Mouse (Mus musculus) intestine, postnatal 0 days (tissue): ENCODE measurements around the gene Cbx3. TPM values are rescaled to one million over a fixed set of nuclear protein-coding genes. Genes with fewer than 3 reads are reported as not detected.
A peak's percentile ranks its signal among the peaks of the same experiment; 100 is the strongest.

Experiments used
- ATAC-seq: fragments of 200-750 bp; cut with Nextera tagmentation; 2 replicates; pipeline ENCODE4 v1.8.0; 2017; ENCODE audit warnings: mild to moderate bottlenecking, moderate TSS enrichment, moderate library complexity
- H3K27ac ChIP-seq: fragments of 300-500 bp; sonication (generic); 2 replicates; pipeline ENCODE4 v1.5.1; 2014; ENCODE audit warnings: mild to moderate bottlenecking, low read depth, low read length, moderate library complexity
- H3K27me3 ChIP-seq: fragments of 300-500 bp; sonication (generic); replicated peaks from 2 replicates; pipeline ENCODE4 v1.6.1; 2014; ENCODE audit warnings: low read length, mixed read lengths; ENCODE audit not compliant: control insufficient read depth, insufficient read depth
- H3K36me3 ChIP-seq: fragments of 300-500 bp; sonication (generic); 2 replicates; pipeline ENCODE4 v1.6.1; 2014; ENCODE audit warnings: mild to moderate bottlenecking, moderate library complexity; ENCODE audit not compliant: control insufficient read depth, insufficient read depth
- H3K4me1 ChIP-seq: fragments of 300-500 bp; sonication (generic); replicated peaks from 2 replicates; pipeline ENCODE4 v1.6.1; 2014; ENCODE audit warnings: antibody characterized with exemption, low read length, mixed read lengths; ENCODE audit not compliant: control insufficient read depth, insufficient read depth
- H3K4me2 ChIP-seq: fragments of 300-500 bp; sonication (generic); replicated peaks from 2 replicates; pipeline ENCODE4 v1.6.1; 2014; ENCODE audit warnings: low read depth, mild to moderate bottlenecking, moderate library complexity
- H3K4me3 ChIP-seq: fragments of 300-500 bp; sonication (generic); 2 replicates; pipeline ENCODE4 v1.5.1; 2014; ENCODE audit warnings: low read depth, low read length
- H3K9ac ChIP-seq: fragments of 300-500 bp; sonication (generic); 2 replicates; pipeline ENCODE4 v1.6.1; 2014; ENCODE audit warnings: mild to moderate bottlenecking, low read depth, low read length
- H3K9me3 ChIP-seq: fragments of 300-500 bp; sonication (generic); 2 replicates; pipeline ENCODE4 v1.6.1; 2016; ENCODE audit warnings: mixed run types; ENCODE audit not compliant: control insufficient read depth
- CTCF ChIP-seq: sonication (generic); IDR thresholded peaks from 2 replicates; pipeline ENCODE4 v1.5.1; 2016; ENCODE audit warnings: low read depth, mild to moderate bottlenecking, control low read depth, antibody characterized with exemption, moderate library complexity
- WGBS: fragments of 180-500 bp; shearing (Covaris S2); extraction: QIAGEN DNeasy Blood & Tissue Kit; methylation state at CpG from one replicate; pipeline ENCODE4 v1.1.7; 2014; 5-methylcytosine and 5-hydroxymethylcytosine counted together
- polyA plus RNA-seq: library from polyadenylated mRNA; unstranded; fragments of >200 nt; fragmentation: Nextera tagmentation; extraction: Ambion mirVana; gene quantifications from 2 replicates; pipeline ENCODE4 v1.2.1, GENCODE M21; 2015

Gene Cbx3
- polyA plus RNA-seq, 1 experiment from 2014 or later, result 168 TPM

GRCm38 (mm10) chr6:51457283-51457682 lies 12.9 kb upstream of the Cbx3 start:
- no peak overlapping the region for H3K27ac ChIP-seq
- ATAC-seq, result no peak
- H3K36me3 ChIP-seq, result peaks cover 21% of the 10 kb centered on the region
- no peak overlapping the region for H3K4me2 ChIP-seq
- H3K4me1 ChIP-seq, result no peaks in the 10 kb centered on the region
- H3K4me3 ChIP-seq, result no peak overlapping the region
- H3K9me3 ChIP-seq, result no peaks in the 10 kb centered on the region
- 72% methylated on average over 3 of the region's 3 CpGs for WGBS
- no peak overlapping the region for H3K9ac ChIP-seq
- no peaks in the 10 kb centered on the region for H3K27me3 ChIP-seq
- TF ChIP-seq CTCF, result no peak

GRCm38 (mm10) chr6:51457770-51458387 lies 12.3 kb upstream of the Cbx3 start:
- 75% methylated on average over 8 of the region's 8 CpGs for WGBS
- no peak for TF ChIP-seq CTCF

GRCm38 (mm10) chr6:51458925-51459312 lies 11.2 kb upstream of the Cbx3 start:
- H3K9ac ChIP-seq, result no peak overlapping the region
- H3K4me2 ChIP-seq, result no peak overlapping the region
- ATAC-seq, result peak; percentile 28
- H3K27me3 ChIP-seq, result no peaks in the 10 kb centered on the region
- peaks cover 34% of the 10 kb centered on the region for H3K36me3 ChIP-seq
- H3K4me1 ChIP-seq, result no peaks in the 10 kb centered on the region
- H3K9me3 ChIP-seq, result no peaks in the 10 kb centered on the region
- H3K27ac ChIP-seq, result no peak overlapping the region
- no peak for TF ChIP-seq CTCF
- no peak overlapping the region for H3K4me3 ChIP-seq
- 38% methylated on average over 2 of the region's 2 CpGs for WGBS

More at GRCm38 (mm10) chr6:51457770-51458387, 12.3 kb upstream of the Cbx3 start:
- no peak overlapping the region for H3K4me3 ChIP-seq
- H3K4me1 ChIP-seq, result no peaks in the 10 kb centered on the region
- H3K27ac ChIP-seq, result no peak overlapping the region
- no peak for ATAC-seq
- no peaks in the 10 kb centered on the region for H3K27me3 ChIP-seq
- peaks cover 24% of the 10 kb centered on the region for H3K36me3 ChIP-seq
- no peak overlapping the region for H3K4me2 ChIP-seq
- no peak overlapping the region for H3K9ac ChIP-seq
- no peaks in the 10 kb centered on the region for H3K9me3 ChIP-seq

GRCm38 (mm10) chr6:51459313-51460020 lies 10.7 kb upstream of the Cbx3 start:
- Histone ChIP-seq H3K4me2 (no peak overlapping the region), H3K9me3 (no peaks in the 10 kb centered on the region), H3K4me1 (no peaks in the 10 kb centered on the region), H3K27me3 (no peaks in the 10 kb centered on the region), H3K9ac (no peak overlapping the region), H3K27ac (no peak overlapping the region), H3K36me3 (peaks cover 35% of the 10 kb centered on the region), H3K4me3 (no peak overlapping the region)
- peak; percentile 58 for ATAC-seq
- no peak for TF ChIP-seq CTCF
- 47% methylated on average over 5 of the region's 5 CpGs for WGBS

- Histone ChIP-seq H3K9ac (no peak overlapping the region), H3K27me3 (no peaks in the 10 kb centered on the region), H3K4me2 (no peak overlapping the region), H3K9me3 (no peaks in the 10 kb centered on the region), H3K4me3 (no peak overlapping the region), H3K36me3 (peaks cover 35% of the 10 kb centered on the region), H3K4me1 (no peaks in the 10 kb centered on the region), H3K27ac (no peak overlapping the region)
- 81% methylated on average over 4 of the region's 4 CpGs for WGBS
- TF ChIP-seq CTCF, result no peak
- no peak; the same call in 1 of the 2 replicates for ATAC-seq
These were observed 10.2 kb upstream of the Cbx3 start for GRCm38 (mm10) chr6:51460021-51460360.

GRCm38 (mm10) chr6:51460363-51460762 lies 9.8 kb upstream of the Cbx3 start:
- no peak overlapping the region for H3K4me2 ChIP-seq
- no peak for TF ChIP-seq CTCF
- H3K9ac ChIP-seq, result no peak overlapping the region
- H3K27ac ChIP-seq, result no peak overlapping the region
- no peak overlapping the region for H3K4me3 ChIP-seq
- H3K4me1 ChIP-seq, result no peaks in the 10 kb centered on the region
- peaks cover 36% of the 10 kb centered on the region for H3K36me3 ChIP-seq
- 76% methylated on average over 3 of the region's 3 CpGs for WGBS
- H3K9me3 ChIP-seq, result no peaks in the 10 kb centered on the region
- ATAC-seq, result no peak; the same call in 1 of the 2 replicates
- H3K27me3 ChIP-seq, result no peaks in the 10 kb centered on the region
